Mouse (Mus musculus) cortical plate, adult 2 months (tissue): ENCODE measurements around the gene Arhgef10l. TPM values are rescaled to one million over a fixed set of nuclear protein-coding genes. Genes with fewer than 3 reads are reported as not detected.

ENCODE experiments used
- H3K27ac ChIP-seq: fragments of 200-500 bp; 2 replicates; pipeline ENCODE4 v1.5.1; 2012; ENCODE audit warnings: low read length, control low read depth, inconsistent platforms; ENCODE audit not compliant: insufficient read depth
- H3K4me1 ChIP-seq: fragments of 200-500 bp; 2 replicates; pipeline ENCODE4 v1.6.1; 2011; ENCODE audit warnings: low read length; ENCODE audit not compliant: control insufficient read depth, insufficient read depth
- H3K4me3 ChIP-seq: fragments of 200-500 bp; 2 replicates; pipeline ENCODE4 v1.5.1; 2011; ENCODE audit warnings: mild to moderate bottlenecking, low read length, control low read depth; ENCODE audit not compliant: insufficient read depth
- CTCF ChIP-seq: fragments of 200-500 bp; IDR thresholded peaks from 2 replicates; pipeline ENCODE4 v1.5.1; 2011; ENCODE audit warnings: mild to moderate bottlenecking, control low read depth, low read length; ENCODE audit not compliant: insufficient read depth; ENCODE audit errors: extremely low read depth
- POLR2A ChIP-seq: fragments of 200-500 bp; IDR thresholded peaks from 2 replicates; pipeline ENCODE4 v1.6.1; 2011; ENCODE audit warnings: mild to moderate bottlenecking, low read length, control low read depth; ENCODE audit not compliant: insufficient read depth; ENCODE audit errors: extremely low read depth
- polyA plus RNA-seq: library from polyadenylated mRNA; depleted of rRNA; stranded (reverse); fragments of >200 nt; gene quantifications from 2 replicates; pipeline ENCODE4 v1.2.3, GENCODE M21; 2012

Arhgef10l gene
- polyA plus RNA-seq, 1 experiment, result 34.5 TPM

- Histone ChIP-seq H3K4me3 (no peak overlapping the region), H3K4me1 (peaks cover 3% of the 10 kb centered on the region), H3K27ac (no peak overlapping the region)
- TF ChIP-seq CTCF (no peak), POLR2A (no peak)
Observed at GRCm38 (mm10) chr4:140615771-140616170, 50.0 kb downstream of the Arhgef10l start.

GRCm38 (mm10) chr4:140614553-140614952 lies 51.3 kb downstream of the Arhgef10l start:
- H3K4me3 ChIP-seq, result no peak overlapping the region
- TF ChIP-seq POLR2A (no peak), CTCF (no peak)
- H3K4me1 ChIP-seq, result no peaks in the 10 kb centered on the region
- no peak overlapping the region for H3K27ac ChIP-seq

- H3K27ac ChIP-seq, result no peak overlapping the region
- no peak overlapping the region for H3K4me3 ChIP-seq
- no peak for TF ChIP-seq CTCF
- TF ChIP-seq POLR2A, result no peak
- no peaks in the 10 kb centered on the region for H3K4me1 ChIP-seq
Observed at GRCm38 (mm10) chr4:140614145-140614544, 51.7 kb downstream of the Arhgef10l start.

GRCm38 (mm10) chr4:140610841-140611609 lies 54.8 kb downstream of the Arhgef10l start:
- no peak for TF ChIP-seq POLR2A
- no peak for TF ChIP-seq CTCF
- H3K4me1 ChIP-seq, result no peaks in the 10 kb centered on the region
- no peak overlapping the region for H3K4me3 ChIP-seq
- H3K27ac ChIP-seq, result no peak overlapping the region

GRCm38 (mm10) chr4:140608228-140608720 lies 57.5 kb downstream of the Arhgef10l start:
- Histone ChIP-seq H3K4me3 (no peak overlapping the region), H3K4me1 (no peaks in the 10 kb centered on the region), H3K27ac (no peak overlapping the region)
- TF ChIP-seq POLR2A (no peak), CTCF (no peak)

GRCm38 (mm10) chr4:140606779-140607178 lies 59.0 kb downstream of the Arhgef10l start:
- Histone ChIP-seq H3K27ac (no peak overlapping the region), H3K4me1 (no peaks in the 10 kb centered on the region), H3K4me3 (no peak overlapping the region)
- TF ChIP-seq POLR2A (no peak), CTCF (no peak)

- H3K4me1 ChIP-seq, result no peaks in the 10 kb centered on the region
- TF ChIP-seq CTCF (no peak), POLR2A (no peak)
Observed at GRCm38 (mm10) chr4:140606197-140606596, 59.6 kb downstream of the Arhgef10l start.

GRCm38 (mm10) chr4:140605790-140606189 lies 60.0 kb downstream of the Arhgef10l start:
- Histone ChIP-seq H3K27ac (no peak overlapping the region), H3K4me3 (no peak overlapping the region), H3K4me1 (no peaks in the 10 kb centered on the region)
- TF ChIP-seq CTCF (no peak), POLR2A (no peak)

More at GRCm38 (mm10) chr4:140606197-140606596, 59.6 kb downstream of the Arhgef10l start:
- H3K27ac ChIP-seq, result no peak overlapping the region
- no peak overlapping the region for H3K4me3 ChIP-seq

- TF ChIP-seq POLR2A (no peak), CTCF (no peak)
- Histone ChIP-seq H3K4me3 (no peak overlapping the region), H3K4me1 (no peaks in the 10 kb centered on the region), H3K27ac (no peak overlapping the region)
Observed at GRCm38 (mm10) chr4:140605247-140605646, 60.6 kb downstream of the Arhgef10l start.

GRCm38 (mm10) chr4:140604541-140604940 lies 61.3 kb downstream of the Arhgef10l start:
- TF ChIP-seq POLR2A (no peak), CTCF (no peak)
- Histone ChIP-seq H3K4me3 (no peak overlapping the region), H3K4me1 (no peaks in the 10 kb centered on the region), H3K27ac (no peak overlapping the region)
